Mouse (Mus musculus): ENCODE results near the gene D430019H16Rik. TPM values are rescaled to one million over a fixed set of nuclear protein-coding genes. Genes with fewer than 3 reads are reported as not detected.

Gene D430019H16Rik
- polyA plus RNA-seq, 1 experiment from 2014 or later = not detected

- no peaks in the 10 kb centered on the region for H3K36me3 ChIP-seq (ENCODE audit: inconsistent target)
- H3K4me3 ChIP-seq (ENCODE audit: inconsistent target) = no peak overlapping the region
- WGBS (ENCODE audit: missing documents) = 93% methylated on average over 6 of the region's 6 CpGs
- no peaks in the 10 kb centered on the region for H3K79me2 ChIP-seq (ENCODE audit: inconsistent target)
- no peak overlapping the region for H3K27ac ChIP-seq
Measured at GRCm38 (mm10) chr12:105458791-105459190, 5.1 kb downstream of the D430019H16Rik start.

GRCm38 (mm10) chr12:105461066-105461465, 7.4 kb downstream of the D430019H16Rik start:
- H3K36me3 ChIP-seq (ENCODE audit: inconsistent target) = no peaks in the 10 kb centered on the region
- no peak overlapping the region for H3K27ac ChIP-seq
- H3K4me3 ChIP-seq (ENCODE audit: inconsistent target) = no peak overlapping the region
- no peaks in the 10 kb centered on the region for H3K79me2 ChIP-seq (ENCODE audit: inconsistent target)
- WGBS (ENCODE audit: missing documents) = 89% methylated on average over 6 of the region's 6 CpGs

GRCm38 (mm10) chr12:105469026-105469425, 15.4 kb downstream of the D430019H16Rik start:
- Histone ChIP-seq H3K36me3 (ENCODE audit: inconsistent target) (no peaks in the 10 kb centered on the region), H3K4me3 (ENCODE audit: inconsistent target) (no peak overlapping the region), H3K79me2 (ENCODE audit: inconsistent target) (no peaks in the 10 kb centered on the region), H3K27ac (no peak overlapping the region)
- 93% methylated on average over 8 of the region's 8 CpGs for WGBS (ENCODE audit: missing documents)

- no peaks in the 10 kb centered on the region for H3K36me3 ChIP-seq (ENCODE audit: inconsistent target)
- WGBS (ENCODE audit: missing documents) = 82% methylated on average over 12 of the region's 12 CpGs
- H3K4me3 ChIP-seq (ENCODE audit: inconsistent target) = no peak overlapping the region
- H3K79me2 ChIP-seq (ENCODE audit: inconsistent target) = no peaks in the 10 kb centered on the region
- no peak overlapping the region for H3K27ac ChIP-seq
Measured at GRCm38 (mm10) chr12:105475230-105475911, 21.7 kb downstream of the D430019H16Rik start.

- 48% methylated on average over 9 of the region's 9 CpGs for WGBS (ENCODE audit: missing documents)
- Histone ChIP-seq H3K27ac (no peak overlapping the region), H3K79me2 (ENCODE audit: inconsistent target) (no peaks in the 10 kb centered on the region), H3K4me3 (ENCODE audit: inconsistent target) (no peak overlapping the region), H3K36me3 (ENCODE audit: inconsistent target) (no peaks in the 10 kb centered on the region)
Measured at GRCm38 (mm10) chr12:105476453-105476852, 22.8 kb downstream of the D430019H16Rik start.

- no peaks in the 10 kb centered on the region for H3K79me2 ChIP-seq (ENCODE audit: inconsistent target)
- WGBS (ENCODE audit: missing documents) = 70% methylated on average over 9 of the region's 9 CpGs
- H3K27ac ChIP-seq = no peak overlapping the region
- H3K36me3 ChIP-seq (ENCODE audit: inconsistent target) = no peaks in the 10 kb centered on the region
- no peak overlapping the region for H3K4me3 ChIP-seq (ENCODE audit: inconsistent target)
Measured at GRCm38 (mm10) chr12:105476993-105477392, 23.3 kb downstream of the D430019H16Rik start.

GRCm38 (mm10) chr12:105483503-105483902, 29.8 kb downstream of the D430019H16Rik start:
- Histone ChIP-seq H3K79me2 (ENCODE audit: inconsistent target) (no peaks in the 10 kb centered on the region), H3K27ac (no peak overlapping the region), H3K4me3 (ENCODE audit: inconsistent target) (no peak overlapping the region), H3K36me3 (ENCODE audit: inconsistent target) (no peaks in the 10 kb centered on the region)
- WGBS (ENCODE audit: missing documents) = 13% methylated on average over 1 of the region's 3 CpGs

GRCm38 (mm10) chr12:105490227-105490626, 36.6 kb downstream of the D430019H16Rik start:
- Histone ChIP-seq H3K36me3 (ENCODE audit: inconsistent target) (no peaks in the 10 kb centered on the region), H3K27ac (no peak overlapping the region), H3K4me3 (ENCODE audit: inconsistent target) (no peak overlapping the region), H3K79me2 (ENCODE audit: inconsistent target) (no peaks in the 10 kb centered on the region)
- WGBS (ENCODE audit: missing documents) = 44% methylated on average over 3 of the region's 3 CpGs

- Histone ChIP-seq H3K4me3 (ENCODE audit: inconsistent target) (no peak overlapping the region), H3K36me3 (ENCODE audit: inconsistent target) (no peaks in the 10 kb centered on the region), H3K79me2 (ENCODE audit: inconsistent target) (no peaks in the 10 kb centered on the region), H3K27ac (no peak overlapping the region)
- WGBS (ENCODE audit: missing documents) = 7% methylated on average over 6 of the region's 6 CpGs
Measured at GRCm38 (mm10) chr12:105490794-105491193, 37.1 kb downstream of the D430019H16Rik start.

GRCm38 (mm10) chr12:105494796-105495195, 41.1 kb downstream of the D430019H16Rik start:
- Histone ChIP-seq H3K4me3 (ENCODE audit: inconsistent target) (no peak overlapping the region), H3K36me3 (ENCODE audit: inconsistent target) (no peaks in the 10 kb centered on the region), H3K79me2 (ENCODE audit: inconsistent target) (no peaks in the 10 kb centered on the region), H3K27ac (no peak overlapping the region)
- WGBS (ENCODE audit: missing documents) = 86% methylated on average over 5 of the region's 5 CpGs

GRCm38 (mm10) chr12:105497894-105498293, 44.2 kb downstream of the D430019H16Rik start:
- H3K27ac ChIP-seq = no peak overlapping the region
- H3K4me3 ChIP-seq (ENCODE audit: inconsistent target) = no peak overlapping the region
- no peaks in the 10 kb centered on the region for H3K36me3 ChIP-seq (ENCODE audit: inconsistent target)
- no peaks in the 10 kb centered on the region for H3K79me2 ChIP-seq (ENCODE audit: inconsistent target)
- WGBS (ENCODE audit: missing documents) = 15% methylated on average over 6 of the region's 6 CpGs

- Histone ChIP-seq H3K79me2 (ENCODE audit: inconsistent target) (no peaks in the 10 kb centered on the region), H3K4me3 (ENCODE audit: inconsistent target) (no peak overlapping the region), H3K27ac (no peak overlapping the region), H3K36me3 (ENCODE audit: inconsistent target) (no peaks in the 10 kb centered on the region)
- 90% methylated on average over 7 of the region's 7 CpGs for WGBS (ENCODE audit: missing documents)
Measured at GRCm38 (mm10) chr12:105498423-105498822, 44.8 kb downstream of the D430019H16Rik start.

GRCm38 (mm10) chr12:105498842-105499241, 45.2 kb downstream of the D430019H16Rik start:
- Histone ChIP-seq H3K4me3 (ENCODE audit: inconsistent target) (no peak overlapping the region), H3K36me3 (ENCODE audit: inconsistent target) (no peaks in the 10 kb centered on the region), H3K79me2 (ENCODE audit: inconsistent target) (no peaks in the 10 kb centered on the region), H3K27ac (no peak overlapping the region)
- WGBS (ENCODE audit: missing documents) = 23% methylated on average over 4 of the region's 4 CpGs

GRCm38 (mm10) chr12:105500940-105501339, 47.3 kb downstream of the D430019H16Rik start:
- no peak overlapping the region for H3K4me3 ChIP-seq (ENCODE audit: inconsistent target)
- H3K27ac ChIP-seq = no peak overlapping the region
- H3K79me2 ChIP-seq (ENCODE audit: inconsistent target) = no peaks in the 10 kb centered on the region
- WGBS (ENCODE audit: missing documents) = 75% methylated on average over 5 of the region's 5 CpGs
- H3K36me3 ChIP-seq (ENCODE audit: inconsistent target) = no peaks in the 10 kb centered on the region

- H3K79me2 ChIP-seq (ENCODE audit: inconsistent target) = no peaks in the 10 kb centered on the region
- no peak overlapping the region for H3K27ac ChIP-seq
- H3K36me3 ChIP-seq (ENCODE audit: inconsistent target) = no peaks in the 10 kb centered on the region
- no peak overlapping the region for H3K4me3 ChIP-seq (ENCODE audit: inconsistent target)
- 71% methylated on average over 5 of the region's 6 CpGs for WGBS (ENCODE audit: missing documents)
Measured at GRCm38 (mm10) chr12:105504736-105505135, 51.1 kb downstream of the D430019H16Rik start.

- H3K4me3 ChIP-seq (ENCODE audit: inconsistent target) = no peak overlapping the region
- H3K36me3 ChIP-seq (ENCODE audit: inconsistent target) = no peaks in the 10 kb centered on the region
- no peak overlapping the region for H3K27ac ChIP-seq
- H3K79me2 ChIP-seq (ENCODE audit: inconsistent target) = no peaks in the 10 kb centered on the region
- 77% methylated on average over 5 of the region's 5 CpGs for WGBS (ENCODE audit: missing documents)
Measured at GRCm38 (mm10) chr12:105511109-105511508, 57.5 kb downstream of the D430019H16Rik start.

Data from macrophage (primary cell).